Mouse (Mus musculus): Measurements from ENCODE around the gene Usp49. TPM values are rescaled to one million over a fixed set of nuclear protein-coding genes. Genes with fewer than 3 reads are reported as not detected.
"Not testable (repeated sequence)": the region's sequence is repeated elsewhere in the genome, so short reads cannot be mapped to it uniquely, and the experiment has no call there.

Gene Usp49
- polyA plus RNA-seq, 1 experiment from 2014 or later: 11.1 TPM

GRCm38 (mm10) chr17:47614018-47614417, 16.5 kb upstream of the Usp49 start:
- 92% methylated on average over 1 of the region's 1 CpGs for WGBS
- no peaks in the 10 kb centered on the region for H3K9me3 ChIP-seq
- no peak for ATAC-seq (replicated peaks)
- no peak overlapping the region for H3K4me2 ChIP-seq (replicated peaks)
- no peak overlapping the region for H3K9ac ChIP-seq (replicated peaks)
- H3K27ac ChIP-seq (replicated peaks): no peak overlapping the region
- no peak overlapping the region for H3K4me3 ChIP-seq
- peaks cover 36% of the 10 kb centered on the region for H3K36me3 ChIP-seq
- no peaks in the 10 kb centered on the region for H3K27me3 ChIP-seq
- H3K4me1 ChIP-seq: peaks cover 25% of the 10 kb centered on the region

- Histone ChIP-seq H3K27me3 (no peaks in the 10 kb centered on the region), H3K9ac (replicated peaks) (no peak overlapping the region), H3K9me3 (no peaks in the 10 kb centered on the region), H3K4me1 (peaks cover 12% of the 10 kb centered on the region), H3K4me2 (replicated peaks) (no peak overlapping the region), H3K36me3 (peaks cover 41% of the 10 kb centered on the region), H3K27ac (replicated peaks) (no peak overlapping the region), H3K4me3 (no peak overlapping the region)
- WGBS: 97% methylated on average over 8 of the region's 8 CpGs
- ATAC-seq (replicated peaks): no peak
Measured at GRCm38 (mm10) chr17:47616119-47616518, 14.4 kb upstream of the Usp49 start.

DNA sequence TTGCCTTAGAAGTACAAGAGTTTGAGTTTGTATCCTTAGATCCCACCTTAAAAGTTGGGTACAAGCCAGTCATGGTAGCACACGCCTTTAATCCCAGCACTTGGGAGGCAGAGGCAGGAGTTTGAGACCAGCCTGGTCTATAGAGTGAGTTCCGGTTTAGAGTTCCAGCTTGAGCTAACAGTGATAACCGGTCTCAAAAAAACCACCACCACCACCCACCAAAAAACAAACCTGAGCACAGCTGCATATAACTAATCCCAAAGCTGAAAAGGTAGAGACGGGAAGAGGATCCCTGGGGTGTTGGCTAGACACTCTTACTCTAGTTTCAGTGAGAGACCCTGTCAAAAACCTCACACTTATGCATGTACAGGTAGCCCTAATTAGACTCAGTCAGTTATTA, 13.8 kb upstream of the Usp49 start:
- Histone ChIP-seq H3K4me1 (peaks cover 12% of the 10 kb centered on the region), H3K9ac (replicated peaks) (no peak overlapping the region), H3K36me3 (peaks cover 43% of the 10 kb centered on the region), H3K4me2 (replicated peaks) (no peak overlapping the region), H3K27me3 (no peaks in the 10 kb centered on the region), H3K27ac (replicated peaks) (no peak overlapping the region), H3K9me3 (no peaks in the 10 kb centered on the region), H3K4me3 (no peak overlapping the region)
- ATAC-seq (replicated peaks): no peak
- 85% methylated on average over 4 of the region's 4 CpGs for WGBS

DNA sequence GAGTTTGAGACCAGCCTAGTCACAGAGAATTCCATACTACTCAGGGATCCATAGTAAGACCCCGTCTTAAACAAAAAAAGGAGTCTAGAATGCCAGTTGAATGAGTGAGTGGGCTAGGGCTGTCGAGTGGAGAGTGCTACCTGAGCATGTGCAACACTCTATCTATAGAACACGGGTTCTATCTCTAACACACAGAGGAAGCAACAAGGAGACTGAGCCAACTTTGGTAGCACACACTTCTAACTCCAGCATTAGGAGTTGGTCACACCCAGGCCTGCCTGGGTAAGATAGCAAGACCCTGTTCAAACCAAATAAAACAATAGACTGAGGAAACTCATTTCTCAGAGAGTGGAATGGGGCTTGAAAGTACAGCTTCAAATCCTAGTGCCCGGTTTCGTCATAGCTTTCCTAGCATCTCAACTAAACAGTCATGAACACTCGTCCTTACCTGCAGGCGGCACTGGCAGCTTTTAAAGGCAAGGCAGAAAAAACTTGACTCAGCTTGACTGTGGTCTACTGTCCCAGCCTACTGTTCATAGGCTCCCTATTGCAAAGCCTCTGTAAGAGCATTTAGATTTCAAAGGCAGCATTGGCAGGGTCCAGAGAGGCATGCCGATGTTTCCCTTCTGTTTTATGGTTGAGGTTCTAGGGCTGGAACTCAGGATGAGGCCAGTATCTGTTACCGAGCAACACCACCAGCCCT, 12.7 kb upstream of the Usp49 start:
- peaks cover 53% of the 10 kb centered on the region for H3K36me3 ChIP-seq
- no peak overlapping the region for H3K9ac ChIP-seq (replicated peaks)
- 94% methylated on average over 9 of the region's 9 CpGs for WGBS
- H3K4me3 ChIP-seq: no peak overlapping the region
- H3K4me2 ChIP-seq (replicated peaks): no peak overlapping the region
- H3K4me1 ChIP-seq: peaks cover 3% of the 10 kb centered on the region
- H3K27me3 ChIP-seq: no peaks in the 10 kb centered on the region
- no peaks in the 10 kb centered on the region for H3K9me3 ChIP-seq
- H3K27ac ChIP-seq (replicated peaks): no peak overlapping the region
- ATAC-seq (replicated peaks): no peak

DNA sequence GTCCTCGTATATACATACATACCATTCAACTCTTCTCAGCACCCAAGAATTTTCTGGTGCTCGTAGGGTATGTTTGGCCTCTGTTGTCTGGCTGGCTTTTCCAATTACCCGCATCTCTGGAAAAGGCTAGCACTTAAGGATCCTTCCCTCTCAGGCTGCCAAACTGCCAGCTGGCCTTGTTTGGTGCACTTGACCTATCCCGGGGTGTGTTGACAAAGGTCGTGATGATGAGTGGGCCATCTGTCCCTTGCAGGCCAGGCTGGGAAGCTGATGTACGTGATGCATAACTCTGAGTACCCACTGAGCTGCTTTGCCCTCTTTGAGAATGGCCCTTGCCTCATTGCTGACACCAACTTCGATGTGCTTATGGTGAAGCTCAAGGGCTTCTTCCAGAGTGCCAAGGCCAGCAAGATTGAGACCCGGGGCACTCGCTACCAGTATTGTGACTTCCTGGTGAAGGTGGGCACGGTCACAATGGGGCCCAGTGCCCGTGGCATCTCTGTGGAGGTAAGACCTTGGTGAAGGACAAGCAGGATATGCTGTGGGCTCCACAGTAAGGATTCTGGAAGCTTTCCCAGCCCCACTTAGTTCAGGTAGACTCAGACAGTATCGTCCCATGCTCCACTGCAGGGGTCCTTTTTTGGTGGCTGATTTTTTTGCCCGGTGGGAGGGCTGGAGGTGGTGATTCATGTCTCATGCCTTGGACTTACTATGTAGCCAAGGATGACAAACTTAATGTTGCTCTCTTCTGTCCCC, 11.8 kb upstream of the Usp49 start:
- Histone ChIP-seq H3K27ac (replicated peaks) (no peak overlapping the region), H3K9me3 (no peaks in the 10 kb centered on the region), H3K4me3 (no peak overlapping the region), H3K4me2 (replicated peaks) (no peak overlapping the region), H3K9ac (replicated peaks) (no peak overlapping the region), H3K4me1 (no peaks in the 10 kb centered on the region), H3K27me3 (no peaks in the 10 kb centered on the region), H3K36me3 (peaks cover 63% of the 10 kb centered on the region)
- no peak for ATAC-seq (replicated peaks)
- WGBS: 93% methylated on average over 13 of the region's 13 CpGs

DNA sequence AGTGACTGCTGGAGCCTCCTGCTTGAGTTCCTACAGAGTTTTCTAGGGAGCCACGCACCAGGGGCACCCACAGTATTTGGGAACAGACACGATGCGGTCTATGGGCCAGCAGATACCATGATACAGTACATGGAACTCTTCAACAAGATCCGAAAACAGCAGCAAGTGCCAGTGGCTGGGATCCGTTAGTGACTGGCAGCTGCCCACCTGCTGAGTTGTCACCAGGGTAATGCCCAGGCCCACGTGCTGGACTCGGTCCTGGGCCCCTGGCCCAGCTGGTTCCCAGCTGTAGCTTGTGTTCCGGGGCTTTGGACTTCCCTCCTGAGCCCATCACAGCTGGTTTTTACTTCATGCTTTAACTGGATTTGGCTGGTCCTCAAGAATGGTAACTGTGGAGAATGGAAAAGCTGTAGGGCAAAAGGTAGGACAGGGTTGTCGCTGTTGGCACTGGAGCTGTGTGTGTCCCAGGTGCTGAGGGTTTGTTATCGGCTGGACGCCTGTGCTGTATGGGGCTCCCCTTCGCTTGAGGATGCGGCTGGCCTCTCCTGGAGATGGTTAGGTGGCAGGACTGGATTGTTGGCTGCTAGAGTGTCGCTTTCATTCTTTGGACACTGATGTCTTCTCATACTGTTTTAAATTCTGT, 7.5 kb upstream of the Usp49 start:
- peaks cover 41% of the 10 kb centered on the region for H3K36me3 ChIP-seq
- no peak overlapping the region for H3K27ac ChIP-seq (replicated peaks)
- no peaks in the 10 kb centered on the region for H3K9me3 ChIP-seq
- no peak overlapping the region for H3K4me2 ChIP-seq (replicated peaks)
- ATAC-seq (replicated peaks): no peak
- peaks cover 1% of the 10 kb centered on the region for H3K4me1 ChIP-seq
- H3K9ac ChIP-seq (replicated peaks): no peak overlapping the region
- H3K4me3 ChIP-seq: no peak overlapping the region
- WGBS: 98% methylated on average over 14 of the region's 14 CpGs
- H3K27me3 ChIP-seq: no peaks in the 10 kb centered on the region

DNA sequence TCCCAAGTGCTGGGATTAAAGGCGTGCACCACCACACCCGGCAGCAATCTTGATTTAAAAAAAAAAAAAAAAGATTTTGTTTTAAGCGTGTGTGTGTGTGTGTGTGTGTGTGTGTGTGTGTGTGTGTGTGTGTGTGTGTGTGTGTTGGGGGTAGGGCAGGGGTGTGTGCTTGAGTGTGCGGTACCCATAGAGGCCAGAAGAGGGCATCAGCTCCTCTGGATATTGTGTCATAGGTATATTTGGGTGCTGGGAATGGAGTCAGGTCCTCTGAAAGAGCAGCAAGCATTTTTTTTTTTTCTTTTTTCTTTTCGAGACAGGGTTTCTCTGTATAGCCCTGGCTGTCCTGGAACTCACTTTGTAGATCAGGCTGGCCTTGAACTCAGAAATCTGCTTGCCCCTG, 5.9 kb upstream of the Usp49 start:
- peaks cover 31% of the 10 kb centered on the region for H3K36me3 ChIP-seq
- not testable (repeated sequence) for H3K4me3 ChIP-seq; H3K4me1 ChIP-seq; H3K9me3 ChIP-seq; H3K27me3 ChIP-seq; H3K27ac ChIP-seq (replicated peaks); ATAC-seq (replicated peaks); H3K9ac ChIP-seq (replicated peaks); H3K4me2 ChIP-seq (replicated peaks)
- WGBS: 98% methylated on average over 5 of the region's 5 CpGs

DNA sequence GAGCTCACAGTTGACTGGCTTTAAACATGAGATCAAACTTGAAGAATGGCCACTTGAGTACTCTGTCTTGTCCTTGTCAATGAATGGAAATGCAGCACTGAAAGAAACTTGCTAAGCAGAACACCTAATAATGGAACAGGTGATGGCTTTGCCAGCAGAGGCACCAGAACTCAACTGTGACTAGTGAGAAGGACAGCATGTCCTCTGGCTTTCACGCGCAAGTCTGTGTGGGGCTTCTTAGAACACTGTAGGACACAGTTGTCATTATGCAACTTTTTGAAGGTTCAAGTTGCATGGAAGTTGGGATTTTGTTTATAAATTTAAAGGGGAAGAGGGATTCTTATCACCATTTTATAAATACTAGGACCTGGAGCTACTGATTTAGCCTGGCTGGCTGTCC, 5.4 kb upstream of the Usp49 start:
- no peak overlapping the region for H3K4me3 ChIP-seq
- no peaks in the 10 kb centered on the region for H3K27me3 ChIP-seq
- no peak overlapping the region for H3K4me2 ChIP-seq (replicated peaks)
- no peak for ATAC-seq (replicated peaks)
- H3K4me1 ChIP-seq: peaks cover 8% of the 10 kb centered on the region
- no peaks in the 10 kb centered on the region for H3K9me3 ChIP-seq
- H3K27ac ChIP-seq (replicated peaks): no peak overlapping the region
- H3K36me3 ChIP-seq: peaks cover 31% of the 10 kb centered on the region
- no peak overlapping the region for H3K9ac ChIP-seq (replicated peaks)
- 94% methylated on average over 2 of the region's 2 CpGs for WGBS

- Histone ChIP-seq H3K27ac (replicated peaks) (no peak overlapping the region), H3K36me3 (peaks cover 31% of the 10 kb centered on the region), H3K9ac (replicated peaks) (no peak overlapping the region), H3K4me1 (peaks cover 16% of the 10 kb centered on the region), H3K27me3 (no peaks in the 10 kb centered on the region), H3K4me3 (no peak overlapping the region), H3K9me3 (no peaks in the 10 kb centered on the region), H3K4me2 (replicated peaks) (no peak overlapping the region)
- 90% methylated on average over 5 of the region's 5 CpGs for WGBS
- ATAC-seq (replicated peaks): no peak
Measured at GRCm38 (mm10) chr17:47626031-47626430, 4.5 kb upstream of the Usp49 start.

DNA sequence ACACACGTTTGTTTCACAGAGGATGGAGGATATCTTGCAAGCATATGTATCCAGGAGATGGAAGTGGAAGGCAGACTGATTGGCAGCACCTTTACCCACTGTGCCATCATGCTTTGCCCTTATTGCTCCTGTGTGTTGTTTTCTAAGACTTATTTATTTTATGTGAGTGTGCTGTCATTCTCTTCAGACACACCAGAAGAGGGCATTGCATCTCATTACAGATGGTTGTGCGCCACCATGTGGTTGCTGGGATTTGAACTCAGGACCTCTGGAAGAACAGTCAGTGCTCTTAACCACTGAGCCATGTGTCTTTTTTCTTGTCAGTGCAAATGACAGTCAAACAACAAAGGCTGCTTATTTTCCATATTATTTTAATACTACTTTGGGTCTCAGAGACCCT, 2.7 kb upstream of the Usp49 start:
- Histone ChIP-seq H3K4me2 (replicated peaks) (no peak overlapping the region; the same call in 1 of the 2 replicates), H3K36me3 (peaks cover 19% of the 10 kb centered on the region)
- WGBS: 81% methylated on average over 2 of the region's 2 CpGs

DNA sequence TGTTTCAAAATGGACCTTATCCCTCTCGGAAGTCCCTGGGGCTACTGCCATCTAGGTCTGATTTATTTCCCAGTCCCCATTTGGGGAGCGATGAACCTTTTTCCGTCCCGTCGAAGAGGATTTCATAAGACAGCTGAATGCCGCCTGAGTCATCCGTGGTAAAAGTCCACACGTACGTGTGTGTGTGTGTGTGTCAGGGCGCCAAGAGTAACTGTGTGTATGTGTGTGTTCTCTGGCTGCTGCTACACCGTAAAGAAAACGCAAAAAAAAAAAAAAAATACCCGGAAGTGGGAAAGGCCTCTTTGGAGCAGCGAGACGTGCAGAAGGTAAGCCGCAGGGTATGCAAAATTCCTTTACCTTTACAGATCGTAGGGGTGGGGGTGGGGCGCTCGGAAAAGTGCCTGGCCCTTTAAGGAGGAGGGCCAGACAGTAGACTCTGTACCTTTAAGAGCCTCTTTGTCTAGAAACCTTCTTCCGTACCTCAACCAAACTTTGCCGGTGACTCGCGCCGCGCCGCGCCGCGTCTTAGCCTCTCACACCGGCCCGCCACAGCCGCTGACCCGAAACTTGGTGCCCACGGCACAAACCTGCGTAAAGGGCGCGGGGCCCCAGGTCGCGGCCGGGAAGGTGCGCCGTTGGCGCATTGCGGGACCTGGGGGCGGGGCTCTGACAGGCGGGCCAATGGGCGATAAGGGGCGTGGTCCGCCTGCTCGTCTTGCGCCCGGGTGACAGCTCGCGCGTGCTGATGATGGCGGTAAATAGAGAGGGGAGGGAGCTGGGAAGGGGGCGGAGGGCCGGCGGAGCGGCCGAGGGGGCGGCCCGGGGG, 1.4 kb upstream of the Usp49 start:
- WGBS: under 1% methylated on average over 63 of the region's 63 CpGs
- Histone ChIP-seq H3K9ac (replicated peaks) (peak overlapping the region; percentile 86), H3K27ac (replicated peaks) (peak overlapping the region; percentile 98), H3K9me3 (no peaks in the 10 kb centered on the region), H3K4me1 (peaks cover 40% of the 10 kb centered on the region), H3K36me3 (peaks cover 6% of the 10 kb centered on the region), H3K27me3 (no peaks in the 10 kb centered on the region), H3K4me2 (replicated peaks) (peak overlapping the region; percentile 82), H3K4me3 (peak overlapping the region; percentile 83)
- peak; percentile 95 for ATAC-seq (replicated peaks)

More for the DNA sequence above, 2.7 kb upstream of the Usp49 start:
- no peak overlapping the region for H3K9ac ChIP-seq (replicated peaks)
- H3K27me3 ChIP-seq: no peaks in the 10 kb centered on the region
- H3K4me1 ChIP-seq: peaks cover 32% of the 10 kb centered on the region
- H3K4me3 ChIP-seq: peak overlapping the region; percentile 83; the same call in 1 of the 2 replicates
- ATAC-seq (replicated peaks): no peak
- no peak overlapping the region for H3K27ac ChIP-seq (replicated peaks)
- H3K9me3 ChIP-seq: no peaks in the 10 kb centered on the region

Data from forebrain, embryonic 15.5 days (tissue).